Mouse (Mus musculus): ENCODE data around the gene Dnmt3a. TPM values are rescaled to one million over a fixed set of nuclear protein-coding genes. Genes with fewer than 3 reads are reported as not detected.

Gene Dnmt3a
- polyA plus RNA-seq, 1 experiment from 2014 or later: 69.5 TPM

GRCm38 (mm10) chr12:3768391-3768790 lies 37.4 kb upstream of the Dnmt3a start:
- Histone ChIP-seq H3K4me1 (ENCODE audit: control insufficient read depth, insufficient read depth, low read length) (no peaks in the 10 kb centered on the region), H3K27ac (replicated peaks; ENCODE audit: low read depth, low read length) (no peak overlapping the region), H3K9ac (replicated peaks; ENCODE audit: low read length) (no peak overlapping the region), H3K4me2 (ENCODE audit: low read depth, low read length) (no peak overlapping the region), H3K27me3 (ENCODE audit: control insufficient read depth, insufficient read depth, low read length) (no peaks in the 10 kb centered on the region), H3K9me3 (replicated peaks; ENCODE audit: control insufficient read depth, low read length) (no peaks in the 10 kb centered on the region), H3K4me3 (ENCODE audit: low read depth, low read length) (no peak overlapping the region), H3K36me3 (replicated peaks; ENCODE audit: control insufficient read depth, insufficient read depth, low read depth, low read length) (no peaks in the 10 kb centered on the region)
- no peak for DNase-seq (ENCODE audit: low spot score)
- WGBS: 91% methylated on average over 4 of the region's 4 CpGs
- ATAC-seq (replicated peaks; ENCODE audit: insufficient number of reproducible peaks, low FRiP score, low TSS enrichment, low read depth): no peak

- DNase-seq (ENCODE audit: low spot score) (no peak), ATAC-seq (replicated peaks; ENCODE audit: insufficient number of reproducible peaks, low FRiP score, low TSS enrichment, low read depth) (no peak)
- 63% methylated on average over 2 of the region's 2 CpGs for WGBS
- H3K4me2 ChIP-seq (ENCODE audit: low read depth, low read length): no peak overlapping the region
- no peak overlapping the region for H3K9ac ChIP-seq (replicated peaks; ENCODE audit: low read length)
- H3K9me3 ChIP-seq (replicated peaks; ENCODE audit: control insufficient read depth, low read length): no peaks in the 10 kb centered on the region
- H3K27me3 ChIP-seq (ENCODE audit: control insufficient read depth, insufficient read depth, low read length): no peaks in the 10 kb centered on the region
- H3K36me3 ChIP-seq (replicated peaks; ENCODE audit: control insufficient read depth, insufficient read depth, low read depth, low read length): no peaks in the 10 kb centered on the region
- no peaks in the 10 kb centered on the region for H3K4me1 ChIP-seq (ENCODE audit: control insufficient read depth, insufficient read depth, low read length)
- no peak overlapping the region for H3K4me3 ChIP-seq (ENCODE audit: low read depth, low read length)
- H3K27ac ChIP-seq (replicated peaks; ENCODE audit: low read depth, low read length): no peak overlapping the region
These were observed 35.3 kb upstream of the Dnmt3a start for GRCm38 (mm10) chr12:3770546-3770945.

- Histone ChIP-seq H3K4me2 (ENCODE audit: low read depth, low read length) (no peak overlapping the region), H3K9ac (replicated peaks; ENCODE audit: low read length) (no peak overlapping the region), H3K4me3 (ENCODE audit: low read depth, low read length) (no peak overlapping the region), H3K27ac (replicated peaks; ENCODE audit: low read depth, low read length) (no peak overlapping the region), H3K9me3 (replicated peaks; ENCODE audit: control insufficient read depth, low read length) (no peaks in the 10 kb centered on the region), H3K27me3 (ENCODE audit: control insufficient read depth, insufficient read depth, low read length) (no peaks in the 10 kb centered on the region), H3K4me1 (ENCODE audit: control insufficient read depth, insufficient read depth, low read length) (no peaks in the 10 kb centered on the region), H3K36me3 (replicated peaks; ENCODE audit: control insufficient read depth, insufficient read depth, low read depth, low read length) (no peaks in the 10 kb centered on the region)
- DNase-seq (ENCODE audit: low spot score) (no peak), ATAC-seq (replicated peaks; ENCODE audit: insufficient number of reproducible peaks, low FRiP score, low TSS enrichment, low read depth) (no peak)
- 87% methylated on average over 2 of the region's 2 CpGs for WGBS
These were observed 34.7 kb upstream of the Dnmt3a start for GRCm38 (mm10) chr12:3771080-3771479.

- no peak overlapping the region for H3K4me3 ChIP-seq (ENCODE audit: low read depth, low read length)
- ATAC-seq (replicated peaks; ENCODE audit: insufficient number of reproducible peaks, low FRiP score, low TSS enrichment, low read depth) (no peak), DNase-seq (ENCODE audit: low spot score) (no peak)
- no peaks in the 10 kb centered on the region for H3K36me3 ChIP-seq (replicated peaks; ENCODE audit: control insufficient read depth, insufficient read depth, low read depth, low read length)
- no peaks in the 10 kb centered on the region for H3K4me1 ChIP-seq (ENCODE audit: control insufficient read depth, insufficient read depth, low read length)
- H3K9me3 ChIP-seq (replicated peaks; ENCODE audit: control insufficient read depth, low read length): no peaks in the 10 kb centered on the region
- H3K4me2 ChIP-seq (ENCODE audit: low read depth, low read length): no peak overlapping the region
- WGBS: 88% methylated on average over 3 of the region's 3 CpGs
- H3K9ac ChIP-seq (replicated peaks; ENCODE audit: low read length): no peak overlapping the region
- no peak overlapping the region for H3K27ac ChIP-seq (replicated peaks; ENCODE audit: low read depth, low read length)
- no peaks in the 10 kb centered on the region for H3K27me3 ChIP-seq (ENCODE audit: control insufficient read depth, insufficient read depth, low read length)
These were observed 32.2 kb upstream of the Dnmt3a start for GRCm38 (mm10) chr12:3773643-3774042.

GRCm38 (mm10) chr12:3776015-3776414 lies 29.8 kb upstream of the Dnmt3a start:
- Histone ChIP-seq H3K27ac (replicated peaks; ENCODE audit: low read depth, low read length) (no peak overlapping the region), H3K4me1 (ENCODE audit: control insufficient read depth, insufficient read depth, low read length) (peaks cover under 1% of the 10 kb centered on the region; the same call in 1 of the 2 replicates), H3K36me3 (replicated peaks; ENCODE audit: control insufficient read depth, insufficient read depth, low read depth, low read length) (no peaks in the 10 kb centered on the region), H3K9ac (replicated peaks; ENCODE audit: low read length) (no peak overlapping the region), H3K4me2 (ENCODE audit: low read depth, low read length) (no peak overlapping the region), H3K9me3 (replicated peaks; ENCODE audit: control insufficient read depth, low read length) (no peaks in the 10 kb centered on the region), H3K27me3 (ENCODE audit: control insufficient read depth, insufficient read depth, low read length) (no peaks in the 10 kb centered on the region), H3K4me3 (ENCODE audit: low read depth, low read length) (no peak overlapping the region)
- DNase-seq (ENCODE audit: low spot score): no peak
- ATAC-seq (replicated peaks; ENCODE audit: insufficient number of reproducible peaks, low FRiP score, low TSS enrichment, low read depth): no peak
- WGBS: 94% methylated on average over 2 of the region's 2 CpGs

- no peaks in the 10 kb centered on the region for H3K27me3 ChIP-seq (ENCODE audit: control insufficient read depth, insufficient read depth, low read length)
- H3K36me3 ChIP-seq (replicated peaks; ENCODE audit: control insufficient read depth, insufficient read depth, low read depth, low read length): no peaks in the 10 kb centered on the region
- H3K9ac ChIP-seq (replicated peaks; ENCODE audit: low read length): no peak overlapping the region
- H3K4me3 ChIP-seq (ENCODE audit: low read depth, low read length): no peak overlapping the region
- no peak overlapping the region for H3K27ac ChIP-seq (replicated peaks; ENCODE audit: low read depth, low read length)
- H3K4me2 ChIP-seq (ENCODE audit: low read depth, low read length): no peak overlapping the region
- peaks cover 6% of the 10 kb centered on the region for H3K4me1 ChIP-seq (ENCODE audit: control insufficient read depth, insufficient read depth, low read length)
- 89% methylated on average over 5 of the region's 5 CpGs for WGBS
- DNase-seq (ENCODE audit: low spot score): no peak
- no peak for ATAC-seq (replicated peaks; ENCODE audit: insufficient number of reproducible peaks, low FRiP score, low TSS enrichment, low read depth)
- no peaks in the 10 kb centered on the region for H3K9me3 ChIP-seq (replicated peaks; ENCODE audit: control insufficient read depth, low read length)
These were observed 28.1 kb upstream of the Dnmt3a start for GRCm38 (mm10) chr12:3777682-3778081.

- H3K27me3 ChIP-seq (ENCODE audit: control insufficient read depth, insufficient read depth, low read length): no peaks in the 10 kb centered on the region
- ATAC-seq (replicated peaks; ENCODE audit: insufficient number of reproducible peaks, low FRiP score, low TSS enrichment, low read depth) (no peak), DNase-seq (ENCODE audit: low spot score) (no peak)
- H3K9me3 ChIP-seq (replicated peaks; ENCODE audit: control insufficient read depth, low read length): no peaks in the 10 kb centered on the region
- no peak overlapping the region for H3K4me3 ChIP-seq (ENCODE audit: low read depth, low read length)
- H3K4me1 ChIP-seq (ENCODE audit: control insufficient read depth, insufficient read depth, low read length): peaks cover 6% of the 10 kb centered on the region
- H3K4me2 ChIP-seq (ENCODE audit: low read depth, low read length): no peak overlapping the region
- no peak overlapping the region for H3K9ac ChIP-seq (replicated peaks; ENCODE audit: low read length)
- 79% methylated on average over 6 of the region's 6 CpGs for WGBS
- H3K36me3 ChIP-seq (replicated peaks; ENCODE audit: control insufficient read depth, insufficient read depth, low read depth, low read length): no peaks in the 10 kb centered on the region
- no peak overlapping the region for H3K27ac ChIP-seq (replicated peaks; ENCODE audit: low read depth, low read length)
These were observed 27.5 kb upstream of the Dnmt3a start for GRCm38 (mm10) chr12:3778286-3778685.

GRCm38 (mm10) chr12:3779639-3780038 lies 26.2 kb upstream of the Dnmt3a start:
- no peak for DNase-seq (ENCODE audit: low spot score)
- Histone ChIP-seq H3K27ac (replicated peaks; ENCODE audit: low read depth, low read length) (no peak overlapping the region), H3K36me3 (replicated peaks; ENCODE audit: control insufficient read depth, insufficient read depth, low read depth, low read length) (no peaks in the 10 kb centered on the region), H3K9ac (replicated peaks; ENCODE audit: low read length) (no peak overlapping the region), H3K4me3 (ENCODE audit: low read depth, low read length) (no peak overlapping the region), H3K4me1 (ENCODE audit: control insufficient read depth, insufficient read depth, low read length) (peaks cover 6% of the 10 kb centered on the region), H3K27me3 (ENCODE audit: control insufficient read depth, insufficient read depth, low read length) (no peaks in the 10 kb centered on the region), H3K9me3 (replicated peaks; ENCODE audit: control insufficient read depth, low read length) (no peaks in the 10 kb centered on the region), H3K4me2 (ENCODE audit: low read depth, low read length) (no peak overlapping the region)
- 80% methylated on average over 2 of the region's 2 CpGs for WGBS
- ATAC-seq (replicated peaks; ENCODE audit: insufficient number of reproducible peaks, low FRiP score, low TSS enrichment, low read depth): no peak

Measured in embryonic facial prominence, embryonic 11.5 days (tissue).